Mouse (Mus musculus) heart, postnatal 0 days (tissue): ENCODE results near the gene Mitf. TPM values are rescaled to one million over a fixed set of nuclear protein-coding genes. Genes with fewer than 3 reads are reported as not detected.

ENCODE experiments used
- ATAC-seq: fragments of 200-750 bp; cut with Nextera tagmentation; 2 replicates; pipeline ENCODE4 v1.8.0; 2017; ENCODE audit warnings: low read depth, moderate number of reproducible peaks, moderate library complexity; ENCODE audit not compliant: insufficient read depth
- DNase-seq: peaks from one replicate; pipeline ENCODE4 v3.0.0-alpha.2; 2016; ENCODE audit warnings: low spot score
- H3K27ac ChIP-seq: fragments of 300-500 bp; sonication (generic); 2 replicates; pipeline ENCODE4 v1.5.1; 2014; ENCODE audit warnings: low read depth, mild to moderate bottlenecking
- H3K27me3 ChIP-seq: fragments of 300-500 bp; sonication (generic); 2 replicates; pipeline ENCODE4 v1.6.1; 2014; ENCODE audit warnings: low read length, mixed read lengths; ENCODE audit not compliant: control insufficient read depth, insufficient read depth
- H3K36me3 ChIP-seq: fragments of 300-500 bp; sonication (generic); replicated peaks from 2 replicates; pipeline ENCODE4 v1.6.1; 2014; ENCODE audit warnings: low read length, mixed read lengths; ENCODE audit not compliant: control insufficient read depth, insufficient read depth
- H3K4me1 ChIP-seq: fragments of 300-500 bp; sonication (generic); 2 replicates; pipeline ENCODE4 v1.6.1; 2014; ENCODE audit warnings: antibody characterized with exemption; ENCODE audit not compliant: control insufficient read depth, insufficient read depth
- H3K4me2 ChIP-seq: fragments of 300-500 bp; sonication (generic); 2 replicates; pipeline ENCODE4 v1.6.1; 2014; ENCODE audit warnings: low read depth, mild to moderate bottlenecking, low read length, moderate library complexity
- H3K4me3 ChIP-seq: fragments of 300-500 bp; sonication (generic); 2 replicates; pipeline ENCODE4 v1.5.1; 2014; ENCODE audit warnings: low read depth, low read length
- H3K9ac ChIP-seq: fragments of 300-500 bp; sonication (generic); replicated peaks from 2 replicates; pipeline ENCODE4 v1.6.1; 2014; ENCODE audit warnings: low read depth, low read length, mixed read lengths
- H3K9me3 ChIP-seq: fragments of 300-500 bp; sonication (generic); replicated peaks from 2 replicates; pipeline ENCODE4 v1.6.1; 2016; ENCODE audit warnings: low read length; ENCODE audit not compliant: control insufficient read depth
- CTCF ChIP-seq: IDR thresholded peaks from 2 replicates; pipeline ENCODE4 v1.5.1; 2016; ENCODE audit warnings: antibody characterized with exemption, control low read depth, low read depth
- EP300 ChIP-seq: IDR thresholded peaks from 2 replicates; pipeline ENCODE4 v1.6.1; 2016; ENCODE audit warnings: antibody characterized with exemption, low read depth
- WGBS: fragments of 180-500 bp; shearing (Covaris S2); extraction: QIAGEN DNeasy Blood & Tissue Kit; methylation state at CpG from one replicate; pipeline ENCODE4 v1.1.7; 2014; 5-methylcytosine and 5-hydroxymethylcytosine counted together
- polyA plus RNA-seq: library from polyadenylated mRNA; unstranded; fragments of >200 nt; fragmentation: Nextera tagmentation; extraction: Ambion mirVana; gene quantifications from 2 replicates; pipeline ENCODE4 v1.2.1, GENCODE M21; 2015
- total RNA-seq: library from RNA; depleted of rRNA; stranded (reverse); fragments of >200 nt; gene quantifications from 2 replicates; pipeline ENCODE4 v1.2.3, GENCODE M21; 2014; ENCODE audit warnings: low replicate concordance

The Mitf gene
- total and polyA plus RNA-seq, 2 experiments from 2014 or later = 26.2 to 94.1 TPM

- 87% methylated on average over 5 of the region's 5 CpGs for WGBS
- no peak overlapping the region for H3K4me2 ChIP-seq
- ATAC-seq (no peak), DNase-seq (no peak)
- no peaks in the 10 kb centered on the region for H3K27me3 ChIP-seq
- H3K4me1 ChIP-seq = no peaks in the 10 kb centered on the region
- no peak for TF ChIP-seq CTCF
- no peak for TF ChIP-seq EP300
- no peak overlapping the region for H3K4me3 ChIP-seq
- H3K9ac ChIP-seq = no peak overlapping the region
- no peaks in the 10 kb centered on the region for H3K9me3 ChIP-seq
- no peak overlapping the region for H3K27ac ChIP-seq
- H3K36me3 ChIP-seq = no peaks in the 10 kb centered on the region
These were observed 86.7 kb downstream of the Mitf start for GRCm38 (mm10) chr6:97893546-97893945.

GRCm38 (mm10) chr6:97897191-97897590 is 90.3 kb downstream of the Mitf start:
- DNase-seq (no peak), ATAC-seq (no peak)
- H3K27me3 ChIP-seq = no peaks in the 10 kb centered on the region
- no peak overlapping the region for H3K27ac ChIP-seq
- no peak overlapping the region for H3K9ac ChIP-seq
- no peaks in the 10 kb centered on the region for H3K9me3 ChIP-seq
- H3K4me1 ChIP-seq = peaks cover 7% of the 10 kb centered on the region; the same call in 1 of the 2 replicates
- no peaks in the 10 kb centered on the region for H3K36me3 ChIP-seq
- no peak overlapping the region for H3K4me2 ChIP-seq
- WGBS = 79% methylated on average over 6 of the region's 6 CpGs
- no peak overlapping the region for H3K4me3 ChIP-seq
- TF ChIP-seq CTCF = no peak
- no peak for TF ChIP-seq EP300

- no peak overlapping the region for H3K27ac ChIP-seq
- 79% methylated on average over 5 of the region's 5 CpGs for WGBS
- no peak overlapping the region for H3K9ac ChIP-seq
- TF ChIP-seq EP300 = no peak
- no peak for TF ChIP-seq CTCF
- no peaks in the 10 kb centered on the region for H3K9me3 ChIP-seq
- no peaks in the 10 kb centered on the region for H3K27me3 ChIP-seq
- H3K4me2 ChIP-seq = no peak overlapping the region
- no peak for ATAC-seq
- H3K36me3 ChIP-seq = no peaks in the 10 kb centered on the region
- peaks cover 7% of the 10 kb centered on the region; the same call in 1 of the 2 replicates for H3K4me1 ChIP-seq
- no peak overlapping the region for H3K4me3 ChIP-seq
- no peak for DNase-seq
These were observed 91.2 kb downstream of the Mitf start for GRCm38 (mm10) chr6:97898085-97898484.

- H3K4me3 ChIP-seq = no peak overlapping the region
- no peaks in the 10 kb centered on the region for H3K27me3 ChIP-seq
- H3K36me3 ChIP-seq = no peaks in the 10 kb centered on the region
- H3K9me3 ChIP-seq = no peaks in the 10 kb centered on the region
- ATAC-seq (peak; percentile 24; the same call in 1 of the 2 replicates), DNase-seq (no peak)
- H3K4me1 ChIP-seq = peaks cover 7% of the 10 kb centered on the region; the same call in 1 of the 2 replicates
- TF ChIP-seq EP300 (no peak), CTCF (no peak)
- H3K9ac ChIP-seq = no peak overlapping the region
- no peak overlapping the region for H3K4me2 ChIP-seq
- WGBS = 37% methylated on average over 5 of the region's 5 CpGs
- H3K27ac ChIP-seq = peak overlapping the region; percentile 11; the same call in 1 of the 2 replicates
These were observed 94.7 kb downstream of the Mitf start for GRCm38 (mm10) chr6:97901561-97901960.

DNA sequence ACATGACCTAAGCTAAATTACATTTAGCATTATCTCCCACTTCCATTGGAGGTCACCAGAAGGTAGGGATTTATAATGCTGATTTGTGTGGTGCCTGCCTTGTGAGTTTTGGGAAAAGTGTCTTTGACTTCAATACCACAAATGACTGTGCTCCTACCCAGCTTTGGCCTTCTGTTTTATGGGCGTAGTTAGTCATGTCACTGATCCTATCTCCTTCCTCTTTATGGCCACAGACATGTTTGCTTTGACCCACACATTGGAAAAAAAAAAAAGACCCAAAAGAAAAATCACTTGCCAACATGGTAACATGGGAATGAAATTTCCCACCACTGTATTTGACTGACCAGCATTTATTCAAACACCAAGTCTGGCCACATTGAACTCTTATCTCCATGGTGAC is 95.4 kb downstream of the Mitf start:
- ATAC-seq (no peak), DNase-seq (no peak)
- Histone ChIP-seq H3K36me3 (no peaks in the 10 kb centered on the region), H3K27me3 (no peaks in the 10 kb centered on the region), H3K9ac (no peak overlapping the region), H3K4me1 (peaks cover 7% of the 10 kb centered on the region; the same call in 1 of the 2 replicates), H3K27ac (no peak overlapping the region), H3K4me2 (no peak overlapping the region), H3K9me3 (no peaks in the 10 kb centered on the region), H3K4me3 (no peak overlapping the region)
- WGBS = 71% methylated on average over 1 of the region's 1 CpGs
- TF ChIP-seq EP300 (no peak), CTCF (no peak)

- 95% methylated on average over 8 of the region's 8 CpGs for WGBS
- Histone ChIP-seq H3K36me3 (no peaks in the 10 kb centered on the region), H3K27ac (no peak overlapping the region), H3K9me3 (no peaks in the 10 kb centered on the region), H3K9ac (no peak overlapping the region), H3K27me3 (no peaks in the 10 kb centered on the region), H3K4me2 (no peak overlapping the region), H3K4me3 (no peak overlapping the region), H3K4me1 (peaks cover 18% of the 10 kb centered on the region)
- TF ChIP-seq EP300 (no peak), CTCF (no peak)
- DNase-seq = no peak
- no peak for ATAC-seq
These were observed 107.9 kb downstream of the Mitf start for GRCm38 (mm10) chr6:97914768-97915167.
